Mouse (Mus musculus) embryonic facial prominence, embryonic 12.5 days (tissue): ENCODE results near the gene Apobec4. TPM values are rescaled to one million over a fixed set of nuclear protein-coding genes. Genes with fewer than 3 reads are reported as not detected.

Experiments
- ATAC-seq: fragments of 200-750 bp; cut with Nextera tagmentation; 2 replicates; pipeline ENCODE4 v1.8.0; 2017; ENCODE audit not compliant: insufficient number of reproducible peaks, insufficient read depth, low FRiP score, low TSS enrichment
- H3K27ac ChIP-seq: fragments of 300-500 bp; sonication (generic); 2 replicates; pipeline ENCODE4 v1.5.1; 2016; ENCODE audit warnings: mild to moderate bottlenecking
- H3K27me3 ChIP-seq: fragments of 300-500 bp; sonication (generic); 2 replicates; pipeline ENCODE4 v1.6.1; 2016; ENCODE audit warnings: mild to moderate bottlenecking, moderate library complexity
- H3K36me3 ChIP-seq: fragments of 300-500 bp; sonication (generic); 2 replicates; pipeline ENCODE4 v1.6.1; 2016; ENCODE audit warnings: mild to moderate bottlenecking
- H3K4me1 ChIP-seq: fragments of 300-500 bp; sonication (generic); 2 replicates; pipeline ENCODE4 v1.6.1; 2016
- H3K4me2 ChIP-seq: fragments of 300-500 bp; sonication (generic); replicated peaks from 2 replicates; pipeline ENCODE4 v1.6.1; 2016; ENCODE audit warnings: mild to moderate bottlenecking, moderate library complexity
- H3K4me3 ChIP-seq: fragments of 300-500 bp; sonication (generic); 2 replicates; pipeline ENCODE4 v1.5.1; 2016; ENCODE audit warnings: mild to moderate bottlenecking
- H3K9ac ChIP-seq: fragments of 300-500 bp; sonication (generic); 2 replicates; pipeline ENCODE4 v1.6.1; 2016; ENCODE audit warnings: mild to moderate bottlenecking, moderate library complexity
- H3K9me3 ChIP-seq: fragments of 300-500 bp; sonication (generic); 2 replicates; pipeline ENCODE4 v1.6.1; 2016; ENCODE audit warnings: mild to moderate bottlenecking, moderate library complexity
- WGBS: fragments of 180-500 bp; shearing (Covaris S2); methylation state at CpG from one replicate; pipeline ENCODE4 v1.1.7; 2016; 5-methylcytosine and 5-hydroxymethylcytosine counted together
- polyA plus RNA-seq: library from polyadenylated mRNA; unstranded; fragments of >200 nt; fragmentation: Nextera tagmentation; extraction: Ambion mirVana; gene quantifications from 2 replicates; pipeline ENCODE4 v1.2.1, GENCODE M21; 2016

Apobec4 gene
- polyA plus RNA-seq, 1 experiment from 2014 or later, result not detected

DNA sequence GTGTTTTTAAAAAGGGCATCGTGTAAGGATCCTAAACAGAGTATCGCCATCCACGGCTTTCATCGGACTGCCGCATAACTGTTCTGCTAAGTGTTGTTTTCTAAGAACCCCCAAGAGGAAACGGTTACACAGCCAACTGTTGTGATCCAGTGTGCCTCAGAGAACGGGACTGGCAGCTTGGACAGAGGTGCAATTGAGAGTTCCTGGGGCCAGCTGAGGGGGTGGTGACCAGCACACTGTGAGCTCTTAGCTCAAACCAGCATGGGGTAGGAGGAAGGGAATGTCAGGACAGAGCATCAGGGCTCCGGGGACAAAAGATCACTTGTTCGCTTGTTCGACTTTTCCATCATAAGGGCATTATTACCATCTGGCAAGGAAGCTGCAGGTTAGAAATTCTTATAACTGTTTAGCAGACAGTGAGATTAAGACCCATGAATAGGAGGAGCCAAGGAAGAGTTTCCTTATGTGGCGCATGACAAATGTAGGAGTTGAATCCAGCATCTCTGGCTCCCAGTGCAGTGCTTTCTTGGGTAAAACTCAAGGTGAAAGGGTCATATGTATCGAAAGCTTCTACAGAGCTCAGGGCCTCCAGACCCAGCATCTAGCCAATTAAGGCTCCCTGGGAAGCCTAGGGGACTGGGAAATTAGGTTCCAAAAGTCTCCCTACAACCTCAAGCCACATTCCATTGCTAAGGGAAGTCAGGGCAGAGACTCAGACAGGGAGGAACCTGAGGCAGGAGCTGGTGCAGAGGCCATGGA, 42.6 kb downstream of the Apobec4 start:
- Histone ChIP-seq H3K4me3 (no peak overlapping the region), H3K36me3 (no peaks in the 10 kb centered on the region), H3K27ac (no peak overlapping the region), H3K9me3 (no peaks in the 10 kb centered on the region), H3K9ac (no peak overlapping the region), H3K4me2 (no peak overlapping the region), H3K4me1 (peaks cover 8% of the 10 kb centered on the region; the same call in 1 of the 2 replicates), H3K27me3 (no peaks in the 10 kb centered on the region)
- WGBS, result 15% methylated on average over 12 of the region's 12 CpGs
- no peak for ATAC-seq

- Histone ChIP-seq H3K9me3 (no peaks in the 10 kb centered on the region), H3K27ac (0 out of 2 replicates have a peak overlapping the region, but pooled peaks have one; percentile 0), H3K4me3 (no peak overlapping the region), H3K27me3 (no peaks in the 10 kb centered on the region), H3K36me3 (no peaks in the 10 kb centered on the region), H3K4me2 (no peak overlapping the region), H3K4me1 (peaks cover 8% of the 10 kb centered on the region; the same call in 1 of the 2 replicates), H3K9ac (no peak overlapping the region)
- no peak for ATAC-seq
- WGBS, result 42% methylated on average over 6 of the region's 6 CpGs
Measured at GRCm38 (mm10) chr1:152793495-152794130, 43.3 kb downstream of the Apobec4 start.

DNA sequence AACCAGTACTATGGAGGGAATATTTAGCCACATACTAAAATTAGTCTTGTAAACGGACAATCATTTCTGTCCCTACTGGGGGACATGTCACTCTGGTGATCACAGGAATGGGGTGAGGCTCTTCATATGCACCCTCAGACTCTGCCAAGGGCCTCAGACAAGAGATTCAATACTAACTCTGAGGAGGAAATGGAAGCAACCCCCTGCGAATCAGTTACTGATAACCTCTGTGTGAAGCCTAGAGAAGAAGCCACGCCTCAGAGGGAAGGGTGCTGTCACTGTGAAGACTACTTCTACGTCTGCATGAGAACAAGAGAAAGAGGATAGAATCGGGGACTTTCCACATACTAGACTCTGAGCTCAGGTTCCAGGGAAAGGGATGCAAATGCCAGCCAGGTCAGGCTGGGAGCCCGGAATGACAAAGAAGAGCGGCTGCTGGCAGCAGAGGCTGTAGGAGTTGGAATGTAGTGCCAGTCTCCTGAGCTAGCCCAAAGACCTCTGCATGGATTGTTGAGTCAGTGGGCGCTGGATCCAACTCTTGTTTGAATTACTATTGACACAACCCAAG, 45.4 kb downstream of the Apobec4 start:
- no peaks in the 10 kb centered on the region for H3K27me3 ChIP-seq
- no peak overlapping the region for H3K9ac ChIP-seq
- no peak overlapping the region for H3K4me2 ChIP-seq
- H3K36me3 ChIP-seq, result no peaks in the 10 kb centered on the region
- no peak overlapping the region for H3K27ac ChIP-seq
- ATAC-seq, result no peak
- no peaks in the 10 kb centered on the region for H3K9me3 ChIP-seq
- H3K4me1 ChIP-seq, result peaks cover 10% of the 10 kb centered on the region; the same call in 1 of the 2 replicates
- WGBS, result 70% methylated on average over 8 of the region's 8 CpGs
- H3K4me3 ChIP-seq, result no peak overlapping the region

- Histone ChIP-seq H3K9me3 (no peaks in the 10 kb centered on the region), H3K27ac (no peak overlapping the region), H3K36me3 (no peaks in the 10 kb centered on the region), H3K4me2 (no peak overlapping the region), H3K27me3 (no peaks in the 10 kb centered on the region), H3K4me3 (no peak overlapping the region), H3K9ac (no peak overlapping the region), H3K4me1 (0 out of 2 replicates have a peak, but pooled peaks cover 4% of the 10 kb centered on the region)
- ATAC-seq, result no peak
- WGBS, result 81% methylated on average over 8 of the region's 8 CpGs
Measured at GRCm38 (mm10) chr1:152796683-152797263, 46.4 kb downstream of the Apobec4 start.

DNA sequence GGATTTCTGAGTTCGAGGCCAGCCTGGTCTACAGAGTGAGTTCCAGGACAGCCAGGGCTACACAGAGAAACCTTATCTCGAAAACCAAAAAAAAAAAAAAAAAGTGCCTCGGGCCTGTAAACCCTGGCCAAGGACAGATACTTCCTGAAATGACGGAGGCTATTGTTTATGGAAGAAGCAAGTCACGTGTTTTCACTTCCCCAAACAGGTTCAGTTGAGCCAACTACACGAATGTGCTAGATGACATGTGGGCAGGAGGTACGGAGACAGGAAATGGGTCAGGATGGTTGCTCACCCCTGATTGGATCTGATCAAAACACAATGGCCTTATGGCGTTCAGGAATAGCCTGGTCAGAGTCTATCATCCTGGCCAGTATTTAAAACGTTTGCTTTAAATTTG, 47.8 kb downstream of the Apobec4 start:
- H3K27me3 ChIP-seq, result no peaks in the 10 kb centered on the region
- 57% methylated on average over 9 of the region's 9 CpGs for WGBS
- H3K27ac ChIP-seq, result no peak overlapping the region
- 0 out of 2 replicates have a peak, but pooled peaks cover 4% of the 10 kb centered on the region for H3K4me1 ChIP-seq
- H3K9me3 ChIP-seq, result no peaks in the 10 kb centered on the region
- ATAC-seq, result no peak
- no peak overlapping the region for H3K9ac ChIP-seq
- H3K4me2 ChIP-seq, result no peak overlapping the region
- H3K4me3 ChIP-seq, result no peak overlapping the region
- no peaks in the 10 kb centered on the region for H3K36me3 ChIP-seq

DNA sequence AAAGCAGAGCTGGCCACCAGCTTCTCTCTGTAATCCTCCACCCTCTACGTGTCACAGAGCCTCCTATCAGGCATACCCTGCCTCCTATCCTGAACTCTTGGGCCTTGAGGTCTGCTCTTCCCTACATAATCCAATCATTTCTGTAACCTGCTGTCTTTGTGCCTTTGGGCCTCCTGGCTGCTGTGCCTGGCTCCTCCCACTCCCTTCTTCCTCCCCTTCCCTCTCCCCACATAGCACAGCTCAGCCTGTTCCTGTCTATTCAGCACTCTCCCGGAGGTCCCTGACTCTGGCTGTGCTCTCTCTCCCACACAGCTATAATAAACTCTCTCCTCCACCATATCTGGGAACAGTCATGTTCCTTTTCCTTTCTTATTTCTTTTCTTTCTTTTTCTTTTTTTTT, 49.5 kb downstream of the Apobec4 start, which contains the start of gene Ncf2:
Ncf2 (plus strand) TSS at position 298 of the 400 bp plus-strand sequence.
- Histone ChIP-seq H3K4me1 (0 out of 2 replicates have a peak, but pooled peaks cover 4% of the 10 kb centered on the region), H3K27me3 (no peaks in the 10 kb centered on the region), H3K9ac (no peak within 1 kb of the TSS), H3K4me3 (no peak within 1 kb of the TSS), H3K27ac (no peak within 1 kb of the TSS), H3K4me2 (no peak within 1 kb of the TSS), H3K36me3 (no peaks in the 10 kb centered on the region), H3K9me3 (no peaks in the 10 kb centered on the region)
- peak; percentile 80; the same call in 1 of the 2 replicates for ATAC-seq
- 14% methylated on average over 2 of the region's 2 CpGs for WGBS

DNA sequence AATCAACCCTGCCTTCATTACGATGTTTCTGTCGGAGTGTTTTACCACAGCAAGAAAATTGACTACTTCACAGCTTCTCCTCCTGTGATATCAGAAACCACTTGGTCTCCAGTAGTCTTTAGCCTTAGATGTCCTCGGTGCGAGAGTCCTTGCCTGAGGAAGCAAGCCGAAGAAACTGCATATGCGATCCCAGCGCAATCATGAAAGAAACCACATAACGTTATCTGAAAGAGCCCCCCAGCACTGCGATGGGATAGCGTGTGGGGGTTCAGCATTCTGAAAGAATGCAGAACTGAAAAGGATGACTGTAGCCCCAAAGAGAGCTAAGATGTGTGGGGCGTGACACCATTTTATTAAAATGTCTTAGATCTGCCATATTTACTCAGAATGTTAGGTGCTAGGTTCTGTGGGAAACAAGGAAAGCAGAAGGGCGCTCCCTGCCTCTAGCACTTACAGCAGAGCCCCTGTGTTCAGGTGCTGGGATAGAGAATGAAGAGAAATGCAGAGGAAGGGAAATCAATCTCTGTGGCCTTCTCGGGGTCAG, 50.4 kb downstream of the Apobec4 start:
- WGBS, result 86% methylated on average over 13 of the region's 13 CpGs
- no peaks in the 10 kb centered on the region for H3K36me3 ChIP-seq
- no peak overlapping the region for H3K4me2 ChIP-seq
- no peak for ATAC-seq
- no peaks in the 10 kb centered on the region for H3K27me3 ChIP-seq
- H3K4me1 ChIP-seq, result 0 out of 2 replicates have a peak, but pooled peaks cover 4% of the 10 kb centered on the region
- H3K4me3 ChIP-seq, result no peak overlapping the region
- H3K27ac ChIP-seq, result no peak overlapping the region
- H3K9ac ChIP-seq, result no peak overlapping the region
- no peaks in the 10 kb centered on the region for H3K9me3 ChIP-seq

GRCm38 (mm10) chr1:152804907-152805306, 54.6 kb downstream of the Apobec4 start:
- WGBS, result 84% methylated on average over 6 of the region's 6 CpGs
- Histone ChIP-seq H3K36me3 (no peaks in the 10 kb centered on the region), H3K4me2 (no peak overlapping the region), H3K9me3 (no peaks in the 10 kb centered on the region), H3K27ac (no peak overlapping the region), H3K9ac (no peak overlapping the region), H3K4me1 (peaks cover 6% of the 10 kb centered on the region; the same call in 1 of the 2 replicates), H3K27me3 (no peaks in the 10 kb centered on the region), H3K4me3 (no peak overlapping the region)
- no peak for ATAC-seq

Other genes with a start within 250 kb of the Apobec4 start
- gene Rgl1, start 15.8 kb downstream of the Apobec4 start, polyA plus RNA-seq, result 27.6 and 28.9 TPM in 2 replicates
- gene Arpc5, start 16.0 kb downstream of the Apobec4 start, polyA plus RNA-seq, result 205 and 211 TPM in 2 replicates
- gene Ncf2, start 49.6 kb downstream of the Apobec4 start, polyA plus RNA-seq, result 2.4 and 3.7 TPM in 2 replicates
- gene Smg7, start 152.1 kb downstream of the Apobec4 start, polyA plus RNA-seq, result 32.2 and 33.2 TPM in 2 replicates
- gene Nmnat2, start 204.4 kb downstream of the Apobec4 start, polyA plus RNA-seq, result 4.3 and 5.4 TPM in 2 replicates